Mouse (Mus musculus) limb, embryonic 15.5 days (tissue): Measurements from ENCODE around the gene Rgsl1. TPM values are rescaled to one million over a fixed set of nuclear protein-coding genes. Genes with fewer than 3 reads are reported as not detected.
A peak's percentile ranks its signal among the peaks of the same experiment; 100 is the strongest.

Experiments
- ATAC-seq: fragments of 200-750 bp; cut with Nextera tagmentation; 2 replicates; pipeline ENCODE4 v1.8.0; 2017; ENCODE audit warnings: low read depth, moderate TSS enrichment; ENCODE audit not compliant: insufficient number of reproducible peaks, low FRiP score, low TSS enrichment
- H3K27ac ChIP-seq: fragments of 300-500 bp; sonication (generic); 2 replicates; pipeline ENCODE4 v1.5.1; 2015; ENCODE audit warnings: moderate library complexity, mild to moderate bottlenecking, inconsistent platforms
- H3K27me3 ChIP-seq: fragments of 300-500 bp; sonication (generic); 2 replicates; pipeline ENCODE4 v1.6.1; 2015; ENCODE audit warnings: inconsistent platforms
- H3K36me3 ChIP-seq: fragments of 300-500 bp; sonication (generic); 2 replicates; pipeline ENCODE4 v1.6.1; 2015; ENCODE audit warnings: inconsistent platforms
- H3K4me1 ChIP-seq: fragments of 300-500 bp; sonication (generic); 2 replicates; pipeline ENCODE4 v1.6.1; 2015; ENCODE audit warnings: inconsistent platforms
- H3K4me2 ChIP-seq: fragments of 300-500 bp; sonication (generic); 2 replicates; pipeline ENCODE4 v1.6.1; 2015; ENCODE audit warnings: mild to moderate bottlenecking, inconsistent platforms
- H3K4me3 ChIP-seq: fragments of 300-500 bp; sonication (generic); 2 replicates; pipeline ENCODE4 v1.5.1; 2015; ENCODE audit warnings: mild to moderate bottlenecking, inconsistent platforms
- H3K9ac ChIP-seq: fragments of 300-500 bp; sonication (generic); 2 replicates; pipeline ENCODE4 v1.6.1; 2015; ENCODE audit warnings: inconsistent platforms
- H3K9me3 ChIP-seq: fragments of 300-500 bp; sonication (generic); 2 replicates; pipeline ENCODE4 v1.6.1; 2016; ENCODE audit warnings: inconsistent platforms
- WGBS: fragments of 180-500 bp; shearing (Covaris S2); methylation state at CpG from one replicate; pipeline ENCODE4 v1.1.7; 2015; 5-methylcytosine and 5-hydroxymethylcytosine counted together
- polyA plus RNA-seq: library from polyadenylated mRNA; unstranded; fragments of >200 nt; fragmentation: Nextera tagmentation; extraction: Ambion mirVana; gene quantifications from 2 replicates; pipeline ENCODE4 v1.2.1, GENCODE M21; 2015

Gene Rgsl1
- polyA plus RNA-seq, 1 experiment from 2014 or later = 0.13 TPM

- no peak overlapping the region for H3K9ac ChIP-seq
- WGBS = 3% methylated on average over 1 of the region's 1 CpGs
- H3K27ac ChIP-seq = no peak overlapping the region
- H3K9me3 ChIP-seq = no peaks in the 10 kb centered on the region
- peaks cover 6% of the 10 kb centered on the region for H3K36me3 ChIP-seq
- H3K4me1 ChIP-seq = peaks cover 27% of the 10 kb centered on the region
- H3K4me3 ChIP-seq = no peak overlapping the region
- no peak overlapping the region for H3K4me2 ChIP-seq
- ATAC-seq = no peak
- H3K27me3 ChIP-seq = no peaks in the 10 kb centered on the region
Observed at GRCm38 (mm10) chr1:153748549-153748948, 95.4 kb downstream of the Rgsl1 start.

GRCm38 (mm10) chr1:153747861-153748530 is 95.9 kb downstream of the Rgsl1 start:
- Histone ChIP-seq H3K27ac (no peak overlapping the region), H3K9ac (no peak overlapping the region), H3K27me3 (no peaks in the 10 kb centered on the region), H3K4me2 (no peak overlapping the region), H3K4me1 (peaks cover 27% of the 10 kb centered on the region), H3K36me3 (peaks cover 6% of the 10 kb centered on the region), H3K4me3 (no peak overlapping the region), H3K9me3 (no peaks in the 10 kb centered on the region)
- WGBS = 60% methylated on average over 12 of the region's 12 CpGs
- no peak for ATAC-seq

GRCm38 (mm10) chr1:153746728-153747127 is 97.2 kb downstream of the Rgsl1 start:
- peaks cover 22% of the 10 kb centered on the region for H3K4me1 ChIP-seq
- ATAC-seq = no peak
- H3K36me3 ChIP-seq = peaks cover 6% of the 10 kb centered on the region
- H3K27ac ChIP-seq = no peak overlapping the region
- 4% methylated on average over 12 of the region's 12 CpGs for WGBS
- no peak overlapping the region for H3K4me3 ChIP-seq
- H3K4me2 ChIP-seq = no peak overlapping the region
- H3K27me3 ChIP-seq = no peaks in the 10 kb centered on the region
- no peaks in the 10 kb centered on the region for H3K9me3 ChIP-seq
- H3K9ac ChIP-seq = no peak overlapping the region

GRCm38 (mm10) chr1:153746119-153746670 is 97.7 kb downstream of the Rgsl1 start:
- no peak overlapping the region for H3K9ac ChIP-seq
- WGBS = 63% methylated on average over 14 of the region's 14 CpGs
- no peak overlapping the region for H3K4me3 ChIP-seq
- ATAC-seq = no peak
- peaks cover 22% of the 10 kb centered on the region for H3K4me1 ChIP-seq
- no peak overlapping the region for H3K27ac ChIP-seq
- no peak overlapping the region for H3K4me2 ChIP-seq
- H3K36me3 ChIP-seq = peaks cover 6% of the 10 kb centered on the region
- H3K27me3 ChIP-seq = no peaks in the 10 kb centered on the region
- H3K9me3 ChIP-seq = no peaks in the 10 kb centered on the region

- peak overlapping the region; percentile 45; the same call in 1 of the 2 replicates for H3K4me3 ChIP-seq
- 45% methylated on average over 11 of the region's 11 CpGs for whole genome bisulfite sequencing
Observed at GRCm38 (mm10) chr1:153742374-153743155, 101.4 kb downstream of the Rgsl1 start.

GRCm38 (mm10) chr1:153741551-153742316 is 102.2 kb downstream of the Rgsl1 start:
- peak overlapping the region; percentile 81 for H3K4me2 ChIP-seq
- peaks cover 6% of the 10 kb centered on the region for H3K36me3 ChIP-seq
- no peaks in the 10 kb centered on the region for H3K9me3 ChIP-seq
- ATAC-seq = no peak
- H3K27me3 ChIP-seq = peaks cover 15% of the 10 kb centered on the region
- peaks cover 29% of the 10 kb centered on the region for H3K4me1 ChIP-seq
- 66% methylated on average over 18 of the region's 18 CpGs for WGBS
- H3K27ac ChIP-seq = no peak overlapping the region
- H3K9ac ChIP-seq = no peak overlapping the region
- peak overlapping the region; percentile 45 for H3K4me3 ChIP-seq

More at GRCm38 (mm10) chr1:153742374-153743155, 101.4 kb downstream of the Rgsl1 start:
- Histone ChIP-seq H3K27ac (no peak overlapping the region), H3K4me2 (no peak overlapping the region), H3K9ac (no peak overlapping the region), H3K9me3 (no peaks in the 10 kb centered on the region), H3K27me3 (peaks cover 14% of the 10 kb centered on the region), H3K36me3 (peaks cover 6% of the 10 kb centered on the region), H3K4me1 (peaks cover 23% of the 10 kb centered on the region)
- ATAC-seq = no peak

GRCm38 (mm10) chr1:153740775-153741400 is 103.1 kb downstream of the Rgsl1 start:
- H3K27ac ChIP-seq = no peak overlapping the region
- 0 out of 2 replicates have a peak overlapping the region, but pooled peaks have one; percentile 35 for H3K9ac ChIP-seq

GRCm38 (mm10) chr1:153740145-153740544 is 103.8 kb downstream of the Rgsl1 start, which contains the start of gene Rgs16:
Rgs16 (plus strand) TSS chr1:153740349.
- H3K36me3 ChIP-seq = peaks cover 6% of the 10 kb centered on the region
- H3K4me1 ChIP-seq = peaks cover 29% of the 10 kb centered on the region
- H3K9me3 ChIP-seq = no peaks in the 10 kb centered on the region
- peaks cover 15% of the 10 kb centered on the region for H3K27me3 ChIP-seq
- H3K9ac ChIP-seq = peak within 1 kb of the TSS; percentile 35; the same call in 1 of the 2 replicates
- peak within 1 kb of the TSS; percentile 81 for H3K4me2 ChIP-seq
- peak; percentile 79 for ATAC-seq
- peak within 1 kb of the TSS; percentile 45 for H3K4me3 ChIP-seq
- H3K27ac ChIP-seq = no peak within 1 kb of the TSS
- 1% methylated on average over 24 of the region's 28 CpGs for WGBS

More at GRCm38 (mm10) chr1:153740775-153741400, 103.1 kb downstream of the Rgsl1 start:
- 38% methylated on average over 12 of the region's 12 CpGs for WGBS
- H3K36me3 ChIP-seq = peaks cover 6% of the 10 kb centered on the region
- H3K9me3 ChIP-seq = no peaks in the 10 kb centered on the region
- H3K4me3 ChIP-seq = peak overlapping the region; percentile 45
- no peak for ATAC-seq
- peak overlapping the region; percentile 81 for H3K4me2 ChIP-seq
- peaks cover 29% of the 10 kb centered on the region for H3K4me1 ChIP-seq
- H3K27me3 ChIP-seq = peaks cover 15% of the 10 kb centered on the region

GRCm38 (mm10) chr1:153739437-153740015 is 104.4 kb downstream of the Rgsl1 start:
- H3K4me2 ChIP-seq = peak overlapping the region; percentile 81
- no peak overlapping the region for H3K27ac ChIP-seq
- no peaks in the 10 kb centered on the region for H3K9me3 ChIP-seq
- H3K4me3 ChIP-seq = peak overlapping the region; percentile 45
- 17% methylated on average over 13 of the region's 13 CpGs for WGBS
- peaks cover 15% of the 10 kb centered on the region for H3K27me3 ChIP-seq
- H3K36me3 ChIP-seq = peaks cover 6% of the 10 kb centered on the region
- no peak overlapping the region for H3K9ac ChIP-seq
- ATAC-seq = no peak
- peaks cover 29% of the 10 kb centered on the region for H3K4me1 ChIP-seq

GRCm38 (mm10) chr1:153737101-153738085 is 106.5 kb downstream of the Rgsl1 start:
- ATAC-seq = no peak
- Histone ChIP-seq H3K4me2 (no peak overlapping the region), H3K27me3 (peaks cover 19% of the 10 kb centered on the region), H3K9ac (no peak overlapping the region), H3K4me1 (peaks cover 38% of the 10 kb centered on the region), H3K9me3 (no peaks in the 10 kb centered on the region), H3K36me3 (no peaks in the 10 kb centered on the region), H3K4me3 (no peak overlapping the region), H3K27ac (no peak overlapping the region)
- 44% methylated on average over 9 of the region's 9 CpGs for WGBS
